Mouse (Mus musculus) cortical plate, adult 2 months (tissue): ENCODE data around the gene Mrgprb4. TPM values are rescaled to one million over a fixed set of nuclear protein-coding genes. Genes with fewer than 3 reads are reported as not detected.

Experiments used
- H3K27ac ChIP-seq: fragments of 200-500 bp; 2 replicates; pipeline ENCODE4 v1.5.1; 2012; ENCODE audit warnings: low read length, control low read depth, inconsistent platforms; ENCODE audit not compliant: insufficient read depth
- H3K4me1 ChIP-seq: fragments of 200-500 bp; 2 replicates; pipeline ENCODE4 v1.6.1; 2011; ENCODE audit warnings: low read length; ENCODE audit not compliant: control insufficient read depth, insufficient read depth
- H3K4me3 ChIP-seq: fragments of 200-500 bp; 2 replicates; pipeline ENCODE4 v1.5.1; 2011; ENCODE audit warnings: mild to moderate bottlenecking, low read length, control low read depth; ENCODE audit not compliant: insufficient read depth
- CTCF ChIP-seq: fragments of 200-500 bp; IDR thresholded peaks from 2 replicates; pipeline ENCODE4 v1.5.1; 2011; ENCODE audit warnings: mild to moderate bottlenecking, control low read depth, low read length; ENCODE audit not compliant: insufficient read depth; ENCODE audit errors: extremely low read depth
- POLR2A ChIP-seq: fragments of 200-500 bp; IDR thresholded peaks from 2 replicates; pipeline ENCODE4 v1.6.1; 2011; ENCODE audit warnings: mild to moderate bottlenecking, low read length, control low read depth; ENCODE audit not compliant: insufficient read depth; ENCODE audit errors: extremely low read depth
- polyA plus RNA-seq: library from polyadenylated mRNA; depleted of rRNA; stranded (reverse); fragments of >200 nt; gene quantifications from 2 replicates; pipeline ENCODE4 v1.2.3, GENCODE M21; 2012; rRNA removed

Gene Mrgprb4
- polyA plus RNA-seq: not detected in 2 replicates

DNA sequence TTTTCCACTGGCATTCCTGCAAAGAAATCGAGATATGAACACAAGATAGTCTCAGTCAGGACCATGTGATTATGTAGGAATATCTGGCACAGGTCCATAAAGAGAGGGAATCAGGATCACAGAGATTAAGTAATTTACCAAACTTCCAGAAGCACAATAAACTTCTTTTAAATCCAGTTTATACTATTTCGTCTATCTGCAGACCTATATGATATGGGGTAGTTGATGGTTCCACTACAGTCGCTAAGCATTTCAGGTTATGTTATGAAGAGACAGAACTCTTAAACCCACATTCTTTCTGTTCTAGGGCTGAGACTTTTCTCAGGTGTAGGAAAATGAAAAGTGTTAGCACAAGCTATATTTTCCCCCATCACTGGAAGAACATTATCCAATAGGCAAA lies at the start of gene Mrgprb4:
Gene Mrgprb4, minus strand, starts transcription at position 101 of the 400 bp plus-strand sequence.
- no peak within 1 kb of the TSS for H3K27ac ChIP-seq
- H3K4me3 ChIP-seq: no peak within 1 kb of the TSS
- TF ChIP-seq CTCF (no peak), POLR2A (no peak)
- H3K4me1 ChIP-seq: no peaks in the 10 kb centered on the region

GRCm38 (mm10) chr7:48226114-48226513 lies 27.0 kb upstream of the Mrgprb4 start:
- TF ChIP-seq POLR2A: no peak
- TF ChIP-seq CTCF: no peak
- Histone ChIP-seq H3K27ac (no peak overlapping the region), H3K4me1 (no peaks in the 10 kb centered on the region), H3K4me3 (no peak overlapping the region)

- TF ChIP-seq POLR2A (no peak), CTCF (no peak)
- Histone ChIP-seq H3K4me3 (no peak overlapping the region), H3K27ac (no peak overlapping the region), H3K4me1 (no peaks in the 10 kb centered on the region)
Measured at GRCm38 (mm10) chr7:48225065-48225464, 26.0 kb upstream of the Mrgprb4 start.

DNA sequence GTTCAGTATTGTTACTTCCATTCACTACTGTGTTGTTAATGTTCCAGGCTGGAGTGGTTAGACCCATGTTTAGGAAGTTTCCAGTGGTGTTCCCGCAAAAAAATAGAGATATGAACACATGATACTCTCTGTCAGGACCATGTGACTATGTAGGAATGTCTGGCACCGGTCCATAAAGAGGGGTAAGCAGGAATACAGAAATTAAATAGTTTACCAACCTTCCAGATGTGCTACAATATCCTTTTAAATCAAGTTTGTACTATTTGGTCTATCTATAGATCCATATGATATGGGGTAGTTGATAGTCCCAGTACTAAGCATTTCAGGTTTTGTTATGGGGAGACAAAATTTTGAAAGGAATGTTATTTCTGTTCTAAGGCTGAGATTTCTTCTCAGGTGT lies 30.2 kb downstream of the Mrgprb4 start, which contains the start of gene Mrgprb5:
Gene Mrgprb5, minus strand, starts transcription at position 101 of the 400 bp plus-strand sequence.
- Histone ChIP-seq H3K4me1 (no peaks in the 10 kb centered on the region), H3K27ac (no peak within 1 kb of the TSS), H3K4me3 (no peak within 1 kb of the TSS)
- TF ChIP-seq POLR2A: no peak
- TF ChIP-seq CTCF: no peak

DNA sequence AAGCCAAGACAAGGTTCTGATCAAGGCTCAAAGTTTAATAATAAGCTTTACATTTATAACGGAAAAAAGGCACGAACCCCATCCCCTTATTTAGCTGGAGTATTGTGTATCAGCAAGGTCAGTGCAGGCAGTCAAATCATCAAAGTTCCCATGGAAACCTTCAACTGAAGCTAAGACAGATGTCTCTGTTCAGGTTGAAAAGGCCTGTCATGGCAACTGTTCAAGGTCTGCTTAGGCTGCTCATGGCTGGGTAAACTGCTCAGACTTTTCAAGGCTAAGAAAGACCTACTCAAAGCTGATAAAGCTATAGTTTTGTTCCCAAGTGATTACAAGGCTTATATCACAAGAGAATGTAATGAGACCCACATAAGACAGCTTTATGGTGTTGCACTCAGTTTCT lies 31.6 kb downstream of the Mrgprb4 start:
- no peak for TF ChIP-seq POLR2A
- TF ChIP-seq CTCF: no peak
- no peak overlapping the region for H3K27ac ChIP-seq
- H3K4me1 ChIP-seq: no peaks in the 10 kb centered on the region
- H3K4me3 ChIP-seq: no peak overlapping the region

Other genes starting within 250 kb of the Mrgprb4 start
- gene Mrgpra4, start 217.2 kb downstream of the Mrgprb4 start, polyA plus RNA-seq: not detected in 2 replicates
- not detected in 2 replicates for gene Mrgprx1, start 171.7 kb downstream of the Mrgprb4 start, polyA plus RNA-seq
- gene Mrgprb5, start 30.3 kb downstream of the Mrgprb4 start, polyA plus RNA-seq: not detected in 2 replicates
- gene Mrgprb8, start 189.2 kb upstream of the Mrgprb4 start, polyA plus RNA-seq: not detected in 2 replicates